Mouse (Mus musculus): Measurements from ENCODE around the gene Csf3.
"Not testable (repeated sequence)": the region's sequence is repeated elsewhere in the genome, so short reads cannot be mapped to it uniquely, and the experiment has no call there.

The Csf3 gene

GRCm38 (mm10) chr11:98696454-98697216, 4.4 kb upstream of the Csf3 start:
- no peak for DNase-seq (ENCODE audit: low read depth, low spot score)

- DNase-seq (ENCODE audit: low read depth, low spot score), result no peak
These were observed 3.8 kb upstream of the Csf3 start for GRCm38 (mm10) chr11:98697225-98697624.

- DNase-seq (ENCODE audit: low read depth, low spot score), result no peak
These were observed 2.0 kb upstream of the Csf3 start for GRCm38 (mm10) chr11:98698849-98699640.

- peak; percentile 73 for DNase-seq (ENCODE audit: low read depth, low spot score)
These were observed 1.2 kb upstream of the Csf3 start for GRCm38 (mm10) chr11:98699911-98700310.

- no peak for DNase-seq (ENCODE audit: low read depth, low spot score)
These were observed 1.3 kb downstream of the Csf3 start for GRCm38 (mm10) chr11:98702323-98702722.

- no peak for DNase-seq (ENCODE audit: low read depth, low spot score)
These were observed 4.0 kb downstream of the Csf3 start for GRCm38 (mm10) chr11:98705021-98705420.

- DNase-seq (ENCODE audit: low read depth, low spot score), result no peak
These were observed 6.6 kb downstream of the Csf3 start for GRCm38 (mm10) chr11:98707401-98708281.

- no peak for DNase-seq (ENCODE audit: low read depth, low spot score)
These were observed 7.4 kb downstream of the Csf3 start for GRCm38 (mm10) chr11:98708282-98708956.

GRCm38 (mm10) chr11:98709001-98709741, 8.1 kb downstream of the Csf3 start:
- no peak for DNase-seq (ENCODE audit: low read depth, low spot score)

- DNase-seq (ENCODE audit: low read depth, low spot score), result peak; percentile 84
These were observed 9.5 kb downstream of the Csf3 start for GRCm38 (mm10) chr11:98710416-98711045.

- no peak for DNase-seq (ENCODE audit: low read depth, low spot score)
These were observed 10.0 kb downstream of the Csf3 start for GRCm38 (mm10) chr11:98711046-98711434.

- not testable (repeated sequence) for DNase-seq (ENCODE audit: low read depth, low spot score)
These were observed 10.9 kb downstream of the Csf3 start for GRCm38 (mm10) chr11:98712009-98712408.

- DNase-seq (ENCODE audit: low read depth, low spot score), result no peak
These were observed 12.6 kb downstream of the Csf3 start for GRCm38 (mm10) chr11:98713703-98714102.

GRCm38 (mm10) chr11:98715946-98716345, 14.9 kb downstream of the Csf3 start:
- DNase-seq (ENCODE audit: low read depth, low spot score), result no peak

- no peak for DNase-seq (ENCODE audit: low read depth, low spot score)
These were observed 16.8 kb downstream of the Csf3 start for GRCm38 (mm10) chr11:98717904-98718303.

GRCm38 (mm10) chr11:98720756-98721155, 19.7 kb downstream of the Csf3 start:
- no peak for DNase-seq (ENCODE audit: low read depth, low spot score)

GRCm38 (mm10) chr11:98721458-98722226, 20.6 kb downstream of the Csf3 start:
- peak; percentile 53 for DNase-seq (ENCODE audit: low read depth, low spot score)

- DNase-seq (ENCODE audit: low read depth, low spot score), result no peak
These were observed 22.0 kb downstream of the Csf3 start for GRCm38 (mm10) chr11:98723098-98723497.

- DNase-seq (ENCODE audit: low read depth, low spot score), result no peak
These were observed 25.0 kb downstream of the Csf3 start for GRCm38 (mm10) chr11:98725926-98726506.
